Mouse (Mus musculus) skeletal muscle tissue, adult 2 months (tissue): ENCODE results near the gene Cntln.

Source experiments
- DNase-seq: peaks from one replicate; pipeline ENCODE4 v3.0.0-alpha.2; 2012; ENCODE audit warnings: low read depth, low spot score

Cntln gene

DNA sequence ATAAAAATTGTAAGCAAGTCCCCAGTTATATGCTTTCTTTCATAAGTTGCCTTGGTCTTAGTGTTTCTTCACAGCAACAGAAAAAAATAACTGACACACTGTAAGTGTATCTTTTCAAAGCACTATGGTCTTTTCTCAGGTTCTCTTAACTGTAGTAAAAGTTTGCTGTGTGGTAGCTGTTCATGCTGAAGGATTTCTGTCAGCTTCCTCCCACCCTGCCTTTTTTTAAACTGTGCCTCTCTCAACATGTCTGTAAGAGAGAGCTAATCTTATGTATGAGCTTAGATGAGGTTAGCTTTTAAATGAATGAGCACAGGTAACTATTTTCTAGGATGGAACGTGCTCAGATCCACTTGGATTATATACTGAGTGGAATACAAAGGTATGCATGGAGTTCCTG, 170.5 kb downstream of the Cntln start:
- no peak for DNase-seq

- DNase-seq = no peak
These were observed 175.5 kb downstream of the Cntln start for GRCm38 (mm10) chr4:85059598-85059997.

- DNase-seq = no peak
These were observed 177.6 kb downstream of the Cntln start for GRCm38 (mm10) chr4:85061676-85062075.

DNA sequence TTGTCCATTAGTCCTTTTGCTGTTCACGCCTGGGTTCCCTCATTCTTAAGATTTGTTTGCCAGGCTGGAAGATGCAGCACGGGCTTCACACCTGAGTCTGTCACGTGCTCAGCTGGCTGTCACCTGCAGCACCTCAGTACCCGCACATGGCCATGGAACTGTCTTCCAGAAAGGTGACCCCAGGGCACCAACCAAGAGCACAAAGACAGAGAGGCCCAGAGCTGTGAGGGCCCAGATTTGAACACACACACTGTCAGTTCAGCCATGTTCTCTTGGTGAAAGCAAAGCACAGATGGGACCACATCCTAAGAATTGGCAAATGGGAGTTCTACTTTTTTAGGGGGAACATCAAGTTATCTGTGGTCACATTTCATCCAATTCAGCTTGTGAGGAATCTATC, 211.9 kb downstream of the Cntln start:
- DNase-seq = no peak

GRCm38 (mm10) chr4:85096682-85097081, 212.6 kb downstream of the Cntln start:
- DNase-seq = peak; percentile 6

DNA sequence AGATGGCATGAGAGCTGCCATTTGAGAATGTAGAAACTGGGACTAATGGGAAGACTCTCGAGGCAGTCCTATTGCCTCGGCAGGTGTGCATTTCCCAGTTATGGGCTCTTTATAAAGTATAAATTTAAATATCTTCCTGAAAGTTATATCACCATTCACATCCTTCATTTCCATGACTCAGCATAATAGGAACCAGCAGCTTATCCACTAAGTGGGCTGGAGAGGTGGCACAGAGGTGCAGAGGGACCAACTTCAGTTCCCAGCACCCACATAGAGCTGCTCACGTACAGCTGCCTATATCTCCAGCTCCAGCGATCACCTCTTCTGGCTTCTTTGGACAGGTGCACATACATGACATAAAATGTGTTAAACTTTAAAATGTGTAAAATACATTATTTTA, 218.1 kb downstream of the Cntln start:
- DNase-seq = no peak

GRCm38 (mm10) chr4:85106416-85106815, 222.3 kb downstream of the Cntln start:
- DNase-seq = no peak

- DNase-seq = no peak
These were observed 222.9 kb downstream of the Cntln start for GRCm38 (mm10) chr4:85106961-85107360.

- no peak for DNase-seq
These were observed 236.2 kb downstream of the Cntln start for GRCm38 (mm10) chr4:85120271-85120670.

DNA sequence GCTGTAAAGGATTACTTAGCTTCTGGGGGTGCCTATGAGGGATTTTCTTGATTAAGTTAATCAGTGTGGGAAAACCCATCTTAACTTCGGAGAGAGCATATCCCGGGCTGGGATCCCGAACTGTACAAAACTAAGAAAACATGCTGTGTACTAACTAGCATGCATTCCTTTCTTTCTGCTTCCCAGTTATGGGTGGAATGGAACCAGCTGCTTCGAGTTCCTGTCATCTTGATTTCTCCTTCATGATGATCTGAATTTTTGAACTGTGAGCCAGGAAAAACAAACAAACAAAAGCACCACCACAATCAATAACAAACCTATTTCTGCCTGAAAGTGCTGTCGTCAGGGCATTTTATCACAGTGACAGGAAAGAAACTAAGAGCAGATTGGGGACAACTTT, 265.6 kb downstream of the Cntln start:
- no peak for DNase-seq

DNA sequence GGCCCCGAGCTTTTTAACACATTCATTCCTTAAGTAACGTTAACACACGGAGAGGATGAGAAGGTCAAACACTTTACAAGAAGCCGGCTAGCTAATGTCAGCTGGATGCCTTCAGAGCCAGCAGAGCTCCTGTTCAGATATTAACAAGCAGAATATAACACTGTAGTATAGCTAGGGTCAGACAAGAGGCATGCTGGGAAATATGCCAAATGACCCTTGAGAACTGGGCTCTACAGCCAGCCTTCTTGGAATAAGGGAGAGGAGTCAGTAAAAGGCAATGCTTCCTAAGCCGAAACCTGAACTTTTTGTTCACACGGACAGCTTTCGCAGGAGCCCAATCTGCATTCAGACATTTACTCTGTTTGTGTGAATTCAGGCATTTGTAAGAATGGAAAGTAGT, 267.8 kb downstream of the Cntln start:
- no peak for DNase-seq

DNA sequence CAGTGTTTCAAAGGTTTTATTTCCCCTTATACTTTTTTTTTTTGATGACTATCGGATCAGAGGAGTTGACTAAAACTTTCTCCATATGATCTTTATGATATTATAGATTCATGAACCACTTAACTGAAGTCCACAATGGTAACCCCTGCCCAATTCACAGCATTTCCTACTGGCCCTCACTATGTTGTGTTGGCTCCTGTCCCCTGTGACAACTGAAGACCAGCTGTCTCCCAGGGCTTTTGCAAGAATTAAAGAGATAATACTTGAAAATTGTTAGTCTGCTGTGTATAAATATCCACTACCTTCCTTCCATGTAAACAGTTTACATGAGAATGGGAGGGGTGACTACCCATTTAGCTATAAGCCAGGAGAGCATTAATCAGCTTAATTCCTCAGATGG, 270.3 kb downstream of the Cntln start:
- DNase-seq = no peak

- no peak for DNase-seq
These were observed 277.0 kb downstream of the Cntln start for GRCm38 (mm10) chr4:85161156-85161555.

DNA sequence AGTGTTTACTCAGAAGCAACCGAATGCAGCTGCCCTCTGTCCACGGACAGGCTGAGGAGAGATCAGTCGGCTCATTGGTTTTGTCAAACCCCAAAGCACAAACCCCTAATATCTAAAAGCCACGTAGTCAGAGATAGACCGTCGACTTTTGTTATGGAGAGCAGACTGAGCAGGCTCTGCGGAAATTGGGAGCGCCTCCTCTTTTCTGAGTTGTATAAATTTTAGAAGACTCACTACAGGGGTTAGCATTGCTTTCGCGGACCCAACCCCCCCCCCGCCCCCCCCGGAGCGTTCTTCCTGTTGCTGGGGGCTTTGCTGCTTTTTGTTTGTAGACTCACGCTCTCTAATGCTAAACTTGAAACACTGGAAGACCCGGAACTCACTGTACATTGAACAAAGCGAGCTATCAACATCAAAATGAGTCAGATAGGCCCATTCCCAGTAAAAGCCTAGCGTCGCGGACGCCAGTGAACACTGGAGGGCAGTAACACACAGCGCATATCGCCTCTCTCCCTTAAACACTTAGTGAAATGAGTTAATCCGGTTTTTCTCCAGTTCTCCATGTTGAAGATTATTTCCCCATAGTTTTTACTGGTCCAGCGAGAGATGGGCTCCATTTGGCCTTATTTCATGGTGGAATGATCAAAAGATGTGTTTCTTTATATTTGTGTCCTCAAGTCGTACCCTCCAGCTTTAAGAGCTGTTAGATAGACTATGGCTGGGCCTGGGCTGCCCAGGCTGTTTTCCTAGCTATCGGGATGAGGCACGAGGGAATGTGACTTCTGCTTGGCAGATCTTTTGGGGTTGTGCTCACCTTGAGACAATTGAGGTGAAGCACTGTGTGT, 278.6 kb downstream of the Cntln start:
- no peak for DNase-seq

DNA sequence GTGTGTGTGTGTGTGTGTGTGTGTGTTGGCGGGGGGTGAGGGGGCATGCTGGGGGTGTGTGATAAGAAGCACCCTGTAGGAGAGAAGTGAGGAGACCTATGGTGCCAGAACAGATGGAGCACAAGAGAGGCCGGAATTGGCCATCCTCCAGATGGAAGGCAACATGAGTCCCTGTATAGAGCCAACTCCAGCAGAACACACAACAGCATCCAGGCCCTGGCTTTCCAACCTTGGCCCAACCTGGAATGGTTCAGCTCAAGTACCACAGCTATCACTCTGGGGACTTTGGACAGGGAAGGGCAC, 279.2 kb downstream of the Cntln start:
- no peak for DNase-seq

DNA sequence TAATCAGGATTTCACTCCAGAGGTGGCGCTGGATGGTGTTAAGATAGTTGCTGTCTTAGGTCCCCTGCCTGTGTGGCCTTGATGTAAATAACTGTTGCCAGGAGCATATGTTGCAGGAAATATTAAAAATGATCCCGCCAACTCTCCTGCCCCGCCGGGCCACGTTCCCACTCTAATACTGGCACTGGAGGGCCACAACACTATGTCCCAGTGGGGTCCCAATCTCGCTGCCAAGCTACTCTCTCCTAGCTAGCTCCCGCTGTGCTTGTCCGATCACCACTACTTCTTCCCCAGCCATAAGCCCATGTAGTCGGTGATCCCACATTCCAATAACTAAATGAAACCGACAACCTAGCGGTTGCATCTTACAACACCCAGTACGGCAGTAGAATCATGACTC, 283.9 kb downstream of the Cntln start:
- no peak for DNase-seq

DNA sequence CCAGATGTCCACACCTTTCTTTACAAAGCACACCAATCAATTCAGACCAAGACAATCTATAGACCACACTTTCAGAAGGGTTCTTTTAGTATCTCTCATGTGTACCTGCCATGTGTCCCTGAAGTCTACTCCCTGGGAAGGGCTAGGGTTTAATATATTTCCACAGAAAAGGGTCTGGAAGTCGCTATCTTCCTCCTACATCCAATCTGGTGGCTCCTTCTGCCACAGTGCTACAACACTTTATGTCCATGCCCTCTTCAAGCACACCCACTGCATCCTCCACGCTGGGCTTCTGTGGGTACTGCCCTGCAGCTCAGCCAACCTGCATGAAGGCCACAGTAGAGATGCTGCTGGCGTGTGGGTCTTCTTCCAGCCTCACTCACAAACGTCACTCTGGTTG, 291.4 kb downstream of the Cntln start:
- DNase-seq = no peak

GRCm38 (mm10) chr4:85178394-85179051, 294.4 kb downstream of the Cntln start:
- no peak for DNase-seq
